Mouse (Mus musculus) adrenal gland, postnatal 10 days (tissue): Measurements from ENCODE around the gene B3galt1. TPM values are rescaled to one million over a fixed set of nuclear protein-coding genes. Genes with fewer than 3 reads are reported as not detected.

Experiments
- DNase-seq: peaks from one replicate; pipeline ENCODE4 v3.0.0; 2021; ENCODE audit warnings: mixed read lengths
- long read RNA-seq, 2 experiments: library from polyadenylated mRNA; stranded (forward); transcript quantifications; one replicate each; pipeline ENCODE4 v2.0.0; 2021
- total RNA-seq, 2 experiments: library from RNA; stranded (reverse); gene quantifications; 2 replicates each; pipeline ENCODE4 v1.2.3; 2021

The B3galt1 gene
- 10 to 100 TPM in 1 of 2 experiments, 1 to 10 TPM in 1; 9.7 to 12.0 TPM for total RNA-seq
- long read RNA-seq, experiment 1, partial matches to known transcripts, result 0 of 2 reads
- long read RNA-seq, experiment 1, other reads (novel, unspliced or antisense), result 2 of 2 reads
- long read RNA-seq, experiment 2, result 0 reads

DNA sequence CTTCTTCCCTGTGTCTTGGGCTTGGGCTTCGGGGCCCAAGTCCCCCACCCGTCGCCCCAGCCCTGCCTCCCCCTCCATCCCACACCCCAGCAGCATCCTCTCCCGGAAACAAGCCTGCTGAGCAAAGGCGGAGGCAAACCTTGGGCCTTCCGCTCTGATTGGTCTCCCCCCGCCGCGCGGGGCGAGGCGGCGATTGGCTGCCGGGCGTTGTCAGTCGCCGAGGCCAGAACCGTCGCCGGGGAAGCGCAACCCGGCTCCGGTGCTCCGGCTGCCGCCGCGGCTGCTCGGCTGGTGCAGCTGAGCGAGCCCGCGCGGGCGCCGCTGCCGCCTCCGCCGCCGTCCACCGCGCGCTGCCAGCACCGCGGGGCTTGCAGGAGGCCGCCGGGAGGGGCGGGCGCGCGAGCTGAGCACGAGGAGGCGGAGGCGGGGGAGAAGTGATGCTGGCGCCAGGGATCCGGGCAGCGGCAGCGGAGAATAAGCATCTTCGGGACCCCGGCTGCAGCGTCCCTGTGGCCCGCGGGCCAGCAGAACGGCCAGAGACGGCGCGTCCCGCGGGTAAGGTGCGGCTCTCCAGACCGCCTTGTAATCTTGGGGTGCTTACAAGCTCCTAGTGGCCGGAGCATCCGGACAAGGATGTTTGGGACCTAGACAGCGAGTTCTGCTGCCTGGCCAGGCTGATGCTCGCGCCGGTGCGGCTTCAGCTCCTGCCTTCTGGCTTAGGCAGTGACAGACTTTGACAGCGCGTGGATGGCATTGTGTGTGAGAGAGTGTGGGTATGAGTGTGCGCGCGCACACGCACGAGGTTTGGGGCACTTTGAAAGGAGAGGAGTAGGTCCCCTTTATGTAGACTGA, at the start of gene B3galt1:
Gene B3galt1, plus strand, starts transcription at position 392 of the 852 bp plus-strand sequence.
- peak; percentile 87 for DNase-seq

- DNase-seq, result no peak
These were observed 49.3 kb upstream of the B3galt1 start for GRCm38 (mm10) chr2:67516405-67516804.

DNA sequence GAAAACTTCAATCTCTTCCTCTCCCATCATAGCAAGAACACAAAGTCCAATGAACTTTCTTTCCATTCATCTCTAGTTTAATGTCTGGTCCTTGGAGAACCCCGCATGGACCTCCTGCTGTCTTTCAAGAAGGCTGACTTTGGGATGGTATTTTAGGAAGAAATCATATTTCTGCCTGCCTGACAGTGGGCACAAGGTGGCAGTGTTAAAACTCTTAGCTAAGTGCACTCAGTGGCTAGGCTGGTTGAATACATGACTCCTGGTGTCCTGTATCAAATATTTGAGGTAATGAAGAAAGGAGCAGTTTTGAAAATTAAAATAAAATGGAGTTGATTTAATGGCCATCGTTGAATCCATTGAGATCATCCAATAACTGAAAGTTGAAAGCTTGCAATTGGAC, 30.3 kb upstream of the B3galt1 start:
- DNase-seq, result no peak

- DNase-seq, result peak; percentile 9
These were observed 26.2 kb upstream of the B3galt1 start for GRCm38 (mm10) chr2:67539426-67539825.

- DNase-seq, result no peak
These were observed 23.5 kb upstream of the B3galt1 start for GRCm38 (mm10) chr2:67541957-67542696.

DNA sequence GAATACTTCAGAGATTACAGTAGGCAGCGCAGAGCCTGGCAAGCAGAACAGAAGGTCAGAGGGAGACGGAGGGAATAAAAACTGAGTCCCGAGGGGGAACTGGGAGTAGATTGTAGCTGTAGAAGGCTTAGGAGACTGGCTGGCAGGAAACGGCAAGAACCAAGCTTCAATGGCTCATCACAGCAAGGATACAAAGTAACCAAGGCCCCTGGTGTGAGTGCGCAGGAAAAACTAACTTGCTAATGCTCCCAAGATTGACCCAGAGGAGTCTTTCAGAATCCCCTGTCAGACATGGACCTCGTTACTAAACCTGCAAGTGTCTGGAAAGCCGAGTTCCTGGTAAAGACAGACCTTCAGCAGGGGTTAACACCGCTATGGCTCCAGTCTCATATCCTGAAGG, 21.2 kb upstream of the B3galt1 start:
- no peak for DNase-seq

- no peak for DNase-seq
These were observed 706 bp upstream of the B3galt1 start for GRCm38 (mm10) chr2:67564851-67565479.

- DNase-seq, result peak; percentile 3
These were observed 895 bp downstream of the B3galt1 start for GRCm38 (mm10) chr2:67566566-67566965.

DNA sequence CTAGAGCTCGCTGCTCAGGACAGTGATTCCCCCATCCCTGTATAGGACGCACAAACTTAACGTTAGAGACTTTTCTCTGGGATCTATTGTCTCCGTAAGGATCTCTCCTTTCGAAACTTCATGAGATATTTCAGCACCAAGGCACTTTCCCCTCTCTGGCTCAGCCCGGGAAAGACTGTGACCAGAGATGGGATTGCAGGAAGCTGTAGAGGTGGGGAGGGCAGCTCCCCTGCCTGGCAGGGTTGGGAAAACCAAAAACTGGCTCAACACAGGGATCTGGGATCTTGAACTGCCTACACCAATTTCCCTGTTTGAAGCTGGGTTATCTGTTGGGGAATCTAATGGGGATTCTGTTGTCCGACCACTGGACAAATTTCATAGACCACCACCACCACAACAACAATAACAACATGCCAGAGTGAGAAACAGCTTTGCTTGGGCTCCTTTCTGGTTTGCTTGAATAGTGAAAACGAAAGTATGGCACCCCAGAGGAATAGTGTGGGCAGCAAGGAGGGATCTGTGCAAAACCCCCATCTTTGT, 1.5 kb downstream of the B3galt1 start:
- peak; percentile 7 for DNase-seq

GRCm38 (mm10) chr2:67576634-67577033, 11.0 kb downstream of the B3galt1 start:
- DNase-seq, result no peak

- DNase-seq, result no peak
These were observed 17.4 kb downstream of the B3galt1 start for GRCm38 (mm10) chr2:67583091-67583490.

DNA sequence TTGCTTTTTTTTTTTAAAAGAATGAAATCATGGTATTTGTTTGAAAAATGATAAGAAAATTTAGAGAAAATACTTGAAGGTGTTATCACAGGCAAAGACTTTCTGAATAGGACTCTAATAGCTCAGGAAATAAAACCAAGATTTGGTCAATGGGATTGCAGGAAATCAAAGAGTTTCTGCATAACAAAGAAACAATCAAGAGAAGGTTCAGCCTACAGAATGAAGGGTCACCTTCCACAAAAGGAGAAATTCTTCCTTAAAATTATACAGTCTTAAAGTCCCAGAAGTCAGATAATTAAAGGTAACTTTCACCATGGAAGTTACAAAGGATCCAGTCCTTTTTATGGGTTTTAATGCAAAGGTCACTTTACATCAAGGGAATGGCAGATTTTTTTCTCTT, 24.7 kb downstream of the B3galt1 start:
- no peak for DNase-seq

DNA sequence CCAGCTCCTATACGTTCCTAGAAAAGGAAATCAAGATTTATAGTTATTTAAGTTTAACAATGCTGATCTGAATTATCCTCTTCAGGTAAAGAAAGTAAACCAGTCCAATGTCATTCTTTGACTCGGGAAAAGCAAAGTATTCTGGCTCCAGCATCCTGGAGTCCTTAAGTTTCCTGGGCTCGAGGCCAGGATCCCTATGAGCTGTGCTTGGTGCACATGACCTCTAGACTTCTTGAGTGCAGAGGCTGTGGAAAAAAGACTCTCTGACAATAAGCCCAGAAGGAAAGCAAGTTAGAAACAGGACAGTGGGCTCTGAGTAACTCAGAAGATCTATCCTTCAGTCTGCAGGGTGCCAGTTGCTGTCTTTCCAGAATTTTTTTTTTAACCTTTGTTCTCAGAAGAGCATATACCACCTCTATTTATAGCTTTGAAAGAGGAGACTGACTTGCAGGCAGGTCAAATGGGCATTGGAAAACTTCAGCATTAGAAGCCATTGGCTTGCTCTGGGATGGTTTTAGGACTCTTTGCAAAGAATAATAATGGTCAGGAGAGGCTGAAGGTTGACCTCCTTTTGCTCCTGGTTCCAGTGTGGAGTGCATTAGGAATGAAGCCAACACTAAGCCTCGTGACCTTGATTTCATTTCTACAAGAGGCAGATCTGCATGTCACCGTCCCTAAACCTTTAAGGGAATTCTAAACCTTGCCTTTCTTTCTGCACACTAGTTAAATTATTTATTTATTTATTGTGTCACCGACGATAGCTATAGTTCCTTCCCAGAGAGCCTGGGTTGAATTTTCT, 26.4 kb downstream of the B3galt1 start:
- DNase-seq, result peak; percentile 46

DNA sequence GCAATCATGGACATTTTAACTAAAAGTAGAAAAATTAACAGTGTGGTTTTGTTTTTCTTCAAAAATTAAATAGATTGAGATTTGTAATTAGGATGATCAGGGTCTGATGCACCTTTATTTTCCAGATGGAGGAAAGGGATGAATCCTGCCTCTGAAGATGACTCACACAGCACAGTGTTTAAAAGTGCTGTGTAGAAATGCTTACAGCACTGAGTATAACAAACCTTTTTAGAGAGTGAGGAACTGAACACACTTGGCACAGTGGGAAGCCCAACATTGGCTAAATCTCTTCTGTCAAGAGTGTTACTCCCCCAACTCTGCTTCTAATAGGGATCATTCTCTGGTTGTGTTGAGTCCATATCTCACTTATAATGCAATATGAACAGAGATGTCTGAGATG, 57.2 kb downstream of the B3galt1 start:
- DNase-seq, result no peak

DNA sequence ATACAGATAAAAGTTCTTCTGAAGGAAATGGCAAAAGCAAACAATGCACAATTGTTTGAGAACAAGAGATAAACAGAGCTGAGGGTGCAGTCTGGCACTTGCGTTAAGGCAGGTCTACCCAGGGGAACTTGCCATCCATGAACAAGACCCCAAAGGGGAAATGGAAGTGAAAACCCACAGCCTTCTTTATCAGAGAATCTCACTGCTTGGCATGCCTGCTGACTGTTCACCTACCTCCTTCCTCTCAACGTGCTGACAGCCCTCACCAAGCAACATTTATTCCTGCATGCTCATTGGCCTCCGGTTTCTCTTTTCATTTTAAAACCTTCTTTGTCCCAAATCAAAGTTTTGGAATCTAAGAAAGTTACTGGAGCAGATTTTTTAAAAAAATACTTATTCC, 62.0 kb downstream of the B3galt1 start:
- DNase-seq, result no peak

DNA sequence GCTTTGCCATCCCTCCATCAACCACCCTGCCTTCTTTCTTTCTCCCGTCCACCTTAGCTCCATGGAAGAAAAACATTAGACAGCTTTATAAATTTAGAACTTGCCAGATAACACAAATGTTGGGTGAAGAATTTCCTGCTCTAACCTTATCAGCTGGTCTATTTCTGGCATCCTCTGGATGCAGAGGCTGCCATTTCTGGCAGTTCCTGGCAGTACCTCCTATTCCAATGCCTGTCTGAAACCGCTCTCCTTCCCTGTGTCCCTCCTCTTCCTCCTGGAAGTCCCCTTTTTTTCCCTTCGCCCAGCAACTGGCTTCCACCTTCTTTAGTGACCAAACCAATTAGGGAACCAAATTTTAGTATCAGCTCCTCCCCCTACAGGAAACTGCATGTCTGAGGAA, 62.6 kb downstream of the B3galt1 start:
- no peak for DNase-seq

DNA sequence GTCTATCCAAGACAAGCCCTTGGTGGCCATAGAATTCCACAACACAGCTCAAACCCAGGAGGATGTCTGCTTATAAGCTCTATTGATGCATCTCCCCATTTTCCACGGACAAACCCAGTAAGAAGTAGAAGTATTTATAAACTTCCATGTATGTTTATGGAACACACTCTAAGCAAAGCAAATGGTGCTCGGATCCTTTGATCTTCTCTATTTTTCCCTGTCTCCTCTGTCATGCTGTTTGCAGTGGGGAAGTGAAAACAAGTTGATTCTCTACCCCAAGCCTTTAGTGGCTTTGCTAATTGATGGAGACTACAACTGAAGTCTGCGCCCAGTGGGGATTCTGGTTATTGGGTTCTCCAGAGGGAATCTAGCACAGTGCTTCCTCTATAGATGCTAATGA, 89.2 kb downstream of the B3galt1 start:
- DNase-seq, result no peak

- DNase-seq, result no peak
These were observed 91.7 kb downstream of the B3galt1 start for GRCm38 (mm10) chr2:67657372-67657771.

- DNase-seq, result no peak
These were observed 92.4 kb downstream of the B3galt1 start for GRCm38 (mm10) chr2:67658091-67658490.

- no peak for DNase-seq
These were observed 106.0 kb downstream of the B3galt1 start for GRCm38 (mm10) chr2:67671721-67672120.

- DNase-seq, result no peak
These were observed 112.0 kb downstream of the B3galt1 start for GRCm38 (mm10) chr2:67677697-67678096.

GRCm38 (mm10) chr2:67724249-67724648, 158.6 kb downstream of the B3galt1 start:
- DNase-seq, result no peak
